Mouse (Mus musculus) ovary, adult 18-20 months (tissue): ENCODE measurements at regions not wholly inside any gene's neighbourhood (a gene's known extent, or its start where the extent isn't known, plus 50 kb on each side); places are given as distances from the start of the nearest gene placed in this dataset.

Experiments
- DNase-seq: peaks from one replicate; pipeline ENCODE4 v3.0.0; 2022; ENCODE audit warnings: low spot score, mixed read lengths

- no peak for DNase-seq
These were observed 63.6 kb downstream of the Hif1an start for GRCm38 (mm10) chr19:44626261-44626660.

GRCm38 (mm10) chr19:44629705-44630104 is 67.1 kb downstream of the Hif1an start:
- no peak for DNase-seq

- no peak for DNase-seq
These were observed 68.8 kb downstream of the Hif1an start for GRCm38 (mm10) chr19:44631356-44632007.

- DNase-seq: no peak
These were observed 74.6 kb downstream of the Hif1an start for GRCm38 (mm10) chr19:44637145-44637719.

- no peak for DNase-seq
These were observed 77.4 kb downstream of the Hif1an start for GRCm38 (mm10) chr19:44640021-44640420.

- DNase-seq: no peak
These were observed 77.9 kb downstream of the Hif1an start for GRCm38 (mm10) chr19:44640551-44640950.

- no peak for DNase-seq
These were observed 79.6 kb downstream of the Hif1an start for GRCm38 (mm10) chr19:44642294-44642693.

GRCm38 (mm10) chr19:44644376-44644775 is 81.7 kb downstream of the Hif1an start:
- no peak for DNase-seq

- DNase-seq: no peak
These were observed 82.3 kb downstream of the Hif1an start for GRCm38 (mm10) chr19:44644929-44645328.

GRCm38 (mm10) chr19:44646548-44646947 is 83.9 kb downstream of the Hif1an start:
- no peak for DNase-seq

- DNase-seq: no peak
These were observed 86.6 kb downstream of the Hif1an start for GRCm38 (mm10) chr19:44649206-44649605.

GRCm38 (mm10) chr19:44650841-44651240 is 88.2 kb downstream of the Hif1an start:
- no peak for DNase-seq

GRCm38 (mm10) chr19:44651605-44652004 is 89.0 kb downstream of the Hif1an start:
- no peak for DNase-seq

GRCm38 (mm10) chr19:44655719-44656118 is 93.1 kb downstream of the Hif1an start:
- no peak for DNase-seq

GRCm38 (mm10) chr19:44659316-44659715 is 96.5 kb upstream of the Pax2 start:
- no peak for DNase-seq

GRCm38 (mm10) chr19:44669535-44669958 is 86.3 kb upstream of the Pax2 start:
- DNase-seq: no peak

GRCm38 (mm10) chr19:44674621-44675245 is 81.1 kb upstream of the Pax2 start:
- no peak for DNase-seq

- no peak for DNase-seq
These were observed 79.2 kb upstream of the Pax2 start for GRCm38 (mm10) chr19:44676555-44677120.

- no peak for DNase-seq
These were observed 78.5 kb upstream of the Pax2 start for GRCm38 (mm10) chr19:44677295-44677694.

GRCm38 (mm10) chr19:44678686-44679085 is 77.2 kb upstream of the Pax2 start:
- DNase-seq: no peak

GRCm38 (mm10) chr19:44681675-44682074 is 74.2 kb upstream of the Pax2 start:
- no peak for DNase-seq

- DNase-seq: no peak
These were observed 72.7 kb upstream of the Pax2 start for GRCm38 (mm10) chr19:44683191-44683590.

GRCm38 (mm10) chr19:44684061-44684514 is 71.8 kb upstream of the Pax2 start:
- no peak for DNase-seq
